Mouse (Mus musculus): Measurements from ENCODE around the gene Mrpl34. TPM values are rescaled to one million over a fixed set of nuclear protein-coding genes. Genes with fewer than 3 reads are reported as not detected.

Gene Mrpl34
- total and polyA plus RNA-seq, 3 experiments = 143 to 196 TPM; not detected in 1

DNA sequence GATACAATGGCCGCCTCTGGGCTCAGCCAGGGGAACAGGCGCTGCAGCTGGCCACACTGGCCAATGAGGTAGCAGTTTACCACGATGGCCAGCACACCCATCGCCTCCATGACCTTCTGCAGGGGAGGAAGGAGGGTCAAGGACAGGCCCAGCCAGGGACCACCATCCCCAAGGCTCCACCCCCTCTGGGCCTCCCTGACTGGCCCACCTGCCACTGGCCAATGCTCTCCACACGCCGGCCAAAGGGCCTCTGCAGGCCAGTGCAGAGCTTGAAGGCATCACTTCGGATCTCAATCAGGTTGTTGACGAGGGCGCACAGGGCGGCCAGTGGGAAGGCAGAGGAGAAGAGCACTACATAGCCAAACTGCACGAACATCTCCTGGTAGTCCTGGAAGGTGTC, 14.2 kb downstream of the Mrpl34 start:
- Histone ChIP-seq H3K4me3 (ENCODE audit: control insufficient read depth in 1 of 2, insufficient read depth in 1 of 2, low read depth in 2 of 2, low read length in 2 of 2) (no peak overlapping the region), H3K79me2 (ENCODE audit: control insufficient read depth, insufficient read depth, low read length, poor library complexity) (peaks cover 2% of the 10 kb centered on the region; the same call in 1 of the 2 replicates), H3K9ac (ENCODE audit: control insufficient read depth, low read depth, low read length, poor library complexity, severe bottlenecking) (no peak overlapping the region), H3K27me3 (ENCODE audit: control insufficient read depth in 1 of 2, insufficient read depth in 2 of 2, low read length in 2 of 2) (no peaks in the 10 kb centered on the region), H3K27ac (ENCODE audit: control insufficient read depth, low read depth, low read length) (no peak overlapping the region), H3K4me1 (ENCODE audit: control insufficient read depth in 1 of 2, insufficient read depth in 2 of 2, low read length in 2 of 2) (no peaks in the 10 kb centered on the region), H3K36me3 (ENCODE audit: control insufficient read depth in 1 of 2, insufficient read depth in 2 of 2, low read length in 2 of 2) (0 out of 4 replicates have a peak, but pooled peaks cover 0 to 2% of the 10 kb centered on the region in 2 experiments), H3K9me3 (replicated peaks; ENCODE audit: insufficient read depth, low read length) (no peaks in the 10 kb centered on the region)
- TF ChIP-seq POLR2A (IDR thresholded peaks at IDR 0.05; ENCODE audit: control insufficient read depth in 1 of 2, insufficient read depth in 1 of 2, low read depth in 1 of 2, low read length in 2 of 2, poor library complexity in 1 of 2) (no peak), POLR2AphosphoS2 (IDR thresholded peaks at IDR 0.05; ENCODE audit: low read length) (no peak), MAZ (IDR thresholded peaks at IDR 0.05; ENCODE audit: low read depth, low read length) (no peak), TBP (IDR thresholded peaks at IDR 0.05; ENCODE audit: low read depth, low read length) (no peak), SMC3 (IDR thresholded peaks at IDR 0.05; ENCODE audit: low read depth, low read length) (no peak), GABPA (IDR thresholded peaks at IDR 0.05; ENCODE audit: low read depth, low read length) (no peak), MYC (IDR thresholded peaks at IDR 0.05; ENCODE audit: low read depth, low read length) (no peak), UBTF (IDR thresholded peaks at IDR 0.05; ENCODE audit: borderline replicate concordance, insufficient read depth, low read depth, low read length) (no peak), USF2 (IDR thresholded peaks at IDR 0.05; ENCODE audit: borderline replicate concordance in 1 of 2, insufficient read depth in 1 of 2, low read depth in 1 of 2, low read length in 2 of 2) (no peak), TCF12 (IDR thresholded peaks at IDR 0.05; ENCODE audit: low read depth, low read length) (no peak), MEF2A (IDR thresholded peaks at IDR 0.05; ENCODE audit: extremely low read depth, insufficient replicate concordance, low read depth, low read length, poor library complexity, severe bottlenecking) (no peak)
- no peak for DNase-seq (ENCODE audit: low read depth, low spot score)

DNA sequence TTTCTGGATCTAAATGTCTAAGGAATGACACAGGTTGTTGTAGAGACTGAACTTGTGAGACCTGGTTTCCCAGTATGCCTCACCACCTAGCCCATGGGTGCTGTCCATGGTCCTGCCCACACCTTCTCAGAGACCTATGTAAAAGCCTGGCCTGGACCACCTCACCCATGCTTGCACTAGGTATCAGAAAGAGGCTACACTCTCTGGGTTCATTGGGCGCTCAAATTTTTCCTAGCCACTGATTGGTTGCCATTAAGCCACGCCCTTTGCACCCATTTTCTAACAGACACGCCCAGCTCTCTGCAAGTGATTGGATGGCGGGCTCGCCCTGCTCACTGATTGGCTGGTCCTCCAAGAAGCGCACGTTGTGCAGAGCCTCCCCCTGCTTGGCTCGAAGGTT, 19.2 kb downstream of the Mrpl34 start:
- no peak overlapping the region for H3K9ac ChIP-seq (ENCODE audit: control insufficient read depth, low read depth, low read length, poor library complexity, severe bottlenecking)
- peak; percentile 87 for DNase-seq (ENCODE audit: low read depth, low spot score)
- H3K4me1 ChIP-seq (ENCODE audit: control insufficient read depth in 1 of 2, insufficient read depth in 2 of 2, low read length in 2 of 2) = peaks cover 0 to 6% of the 10 kb centered on the region in 2 experiments; a peak in 2 of 4 replicates
- no peak overlapping the region for H3K4me3 ChIP-seq (ENCODE audit: control insufficient read depth in 1 of 2, insufficient read depth in 1 of 2, low read depth in 2 of 2, low read length in 2 of 2)
- H3K36me3 ChIP-seq (ENCODE audit: control insufficient read depth in 1 of 2, insufficient read depth in 2 of 2, low read length in 2 of 2) = no peaks in the 10 kb centered on the region
- peaks cover 7% of the 10 kb centered on the region for H3K79me2 ChIP-seq (ENCODE audit: control insufficient read depth, insufficient read depth, low read length, poor library complexity)
- TF ChIP-seq RCOR1 (IDR thresholded peaks at IDR 0.05; ENCODE audit: low read depth, low read length) = no peak
- no peak for TF ChIP-seq BHLHE40 (IDR thresholded peaks at IDR 0.05; ENCODE audit: borderline replicate concordance, low read depth, low read length)
- no peak for TF ChIP-seq NRF1 (IDR thresholded peaks at IDR 0.05; ENCODE audit: insufficient read depth, low read depth, low read length, poor library complexity, severe bottlenecking)
- no peak for TF ChIP-seq RAD21 (IDR thresholded peaks at IDR 0.05; ENCODE audit: low read depth, low read length)
- no peak for TF ChIP-seq POLR2AphosphoS5 (IDR thresholded peaks at IDR 0.05; ENCODE audit: borderline replicate concordance, low read depth, low read length)
- no peak for TF ChIP-seq USF2 (IDR thresholded peaks at IDR 0.05; ENCODE audit: borderline replicate concordance in 1 of 2, insufficient read depth in 1 of 2, low read depth in 1 of 2, low read length in 2 of 2)
- no peak for TF ChIP-seq ZMIZ1 (IDR thresholded peaks at IDR 0.05; ENCODE audit: low read depth, low read length)
- peak; percentile 90 for TF ChIP-seq MXI1 (IDR thresholded peaks at IDR 0.05; ENCODE audit: low read depth, low read length)
- no peak for TF ChIP-seq ELF1 (IDR thresholded peaks at IDR 0.05; ENCODE audit: low read depth, low read length)
- TF ChIP-seq TCF12 (IDR thresholded peaks at IDR 0.05; ENCODE audit: low read depth, low read length) = no peak
- no peak for TF ChIP-seq MAZ (IDR thresholded peaks at IDR 0.05; ENCODE audit: low read depth, low read length)
- TF ChIP-seq CHD1 (IDR thresholded peaks at IDR 0.05; ENCODE audit: low read depth, low read length) = no peak
- TF ChIP-seq ZKSCAN1 (IDR thresholded peaks at IDR 0.05; ENCODE audit: low read depth, low read length) = no peak
- peak; percentile 41; the same call in 1 of the 2 replicates for TF ChIP-seq HCFC1 (IDR thresholded peaks at IDR 0.05; ENCODE audit: low read depth, low read length)
- peak; percentile 49; the same call in 1 of the 2 replicates for TF ChIP-seq MAX (IDR thresholded peaks at IDR 0.05; ENCODE audit: low read length)
- TF ChIP-seq EP300 (IDR thresholded peaks at IDR 0.05; ENCODE audit: low read depth in 1 of 2, low read length in 2 of 2) = no peak
- TF ChIP-seq USF1 (IDR thresholded peaks at IDR 0.05; ENCODE audit: low read depth, low read length) = no peak
- TF ChIP-seq SIN3A (IDR thresholded peaks at IDR 0.05; ENCODE audit: low read length) = peak; percentile 95
- TF ChIP-seq UBTF (IDR thresholded peaks at IDR 0.05; ENCODE audit: borderline replicate concordance, insufficient read depth, low read depth, low read length) = no peak
- TF ChIP-seq CTCF (IDR thresholded peaks at IDR 0.05 in 2 of 3, conservative IDR thresholded peaks at IDR 0.05 in 1 of 3; ENCODE audit: control insufficient read depth in 1 of 3, insufficient read depth in 1 of 3, low read depth in 2 of 3, low read length in 3 of 3, poor library complexity in 1 of 3, severe bottlenecking in 1 of 3) = no peak
- TF ChIP-seq ZNF384 (IDR thresholded peaks at IDR 0.05; ENCODE audit: low read depth, low read length) = no peak
- no peaks in the 10 kb centered on the region for H3K9me3 ChIP-seq (replicated peaks; ENCODE audit: insufficient read depth, low read length)
- no peaks in the 10 kb centered on the region for H3K27me3 ChIP-seq (ENCODE audit: control insufficient read depth in 1 of 2, insufficient read depth in 2 of 2, low read length in 2 of 2)
- no peak overlapping the region for H3K27ac ChIP-seq (ENCODE audit: control insufficient read depth, low read depth, low read length)
